Mouse (Mus musculus) forebrain, embryonic 15.5 days (tissue): ENCODE measurements around the gene Ppp4c. TPM values are rescaled to one million over a fixed set of nuclear protein-coding genes. Genes with fewer than 3 reads are reported as not detected.

ENCODE experiments used
- ATAC-seq: fragments of 200-750 bp; cut with Nextera tagmentation; replicated peaks from 2 replicates; pipeline ENCODE4 v1.8.0; 2017; ENCODE audit warnings: mild to moderate bottlenecking, moderate TSS enrichment, moderate library complexity
- H3K27ac ChIP-seq: fragments of 300-500 bp; sonication (generic); replicated peaks from 2 replicates; pipeline ENCODE4 v1.5.1; 2015; ENCODE audit warnings: mild to moderate bottlenecking, inconsistent platforms
- H3K27me3 ChIP-seq: fragments of 300-500 bp; sonication (generic); 2 replicates; pipeline ENCODE4 v1.6.1; 2015; ENCODE audit warnings: inconsistent platforms
- H3K36me3 ChIP-seq: fragments of 300-500 bp; sonication (generic); 2 replicates; pipeline ENCODE4 v1.6.1; 2015; ENCODE audit warnings: mild to moderate bottlenecking, inconsistent platforms
- H3K4me1 ChIP-seq: fragments of 300-500 bp; sonication (generic); 2 replicates; pipeline ENCODE4 v1.6.1; 2015; ENCODE audit warnings: inconsistent platforms
- H3K4me2 ChIP-seq: fragments of 300-500 bp; sonication (generic); replicated peaks from 2 replicates; pipeline ENCODE4 v1.6.1; 2015; ENCODE audit warnings: mild to moderate bottlenecking, inconsistent platforms
- H3K4me3 ChIP-seq: fragments of 300-500 bp; sonication (generic); 2 replicates; pipeline ENCODE4 v1.5.1; 2015; ENCODE audit warnings: mild to moderate bottlenecking, inconsistent platforms
- H3K9ac ChIP-seq: fragments of 300-500 bp; sonication (generic); replicated peaks from 2 replicates; pipeline ENCODE4 v1.6.1; 2015; ENCODE audit warnings: mild to moderate bottlenecking, inconsistent platforms
- H3K9me3 ChIP-seq: fragments of 300-500 bp; sonication (generic); 2 replicates; pipeline ENCODE4 v1.6.1; 2016; ENCODE audit warnings: inconsistent platforms
- WGBS: fragments of 180-500 bp; shearing (Covaris S2); methylation state at CpG from one replicate; pipeline ENCODE4 v1.1.7; 2015; ENCODE audit warnings: mixed read lengths; 5-methylcytosine and 5-hydroxymethylcytosine counted together
- polyA plus RNA-seq: library from polyadenylated mRNA; unstranded; fragments of >200 nt; fragmentation: Nextera tagmentation; extraction: Ambion mirVana; gene quantifications from 2 replicates; pipeline ENCODE4 v1.2.1, GENCODE M21; 2015

Gene Ppp4c
- polyA plus RNA-seq, 1 experiment from 2014 or later, result 215 TPM

GRCm38 (mm10) chr7:126800269-126801056, 8.2 kb upstream of the Ppp4c start:
- WGBS, result 29% methylated on average over 5 of the region's 5 CpGs
- Histone ChIP-seq H3K4me3 (peak overlapping the region; percentile 58), H3K9me3 (no peaks in the 10 kb centered on the region), H3K9ac (peak overlapping the region; percentile 72), H3K4me1 (peaks cover 37% of the 10 kb centered on the region), H3K4me2 (peak overlapping the region; percentile 88), H3K27ac (peak overlapping the region; percentile 93), H3K36me3 (peaks cover 20% of the 10 kb centered on the region; the same call in 1 of the 2 replicates), H3K27me3 (no peaks in the 10 kb centered on the region)
- ATAC-seq, result no peak

- H3K4me2 ChIP-seq, result peak overlapping the region; percentile 88
- H3K27ac ChIP-seq, result peak overlapping the region; percentile 93
- H3K9me3 ChIP-seq, result no peaks in the 10 kb centered on the region
- peak overlapping the region; percentile 72 for H3K9ac ChIP-seq
- H3K4me3 ChIP-seq, result peak overlapping the region; percentile 58
- peaks cover 24% of the 10 kb centered on the region for H3K36me3 ChIP-seq
- ATAC-seq, result peak; percentile 92
- no peaks in the 10 kb centered on the region for H3K27me3 ChIP-seq
- H3K4me1 ChIP-seq, result peaks cover 37% of the 10 kb centered on the region
- WGBS, result 1% methylated on average over 37 of the region's 38 CpGs
Measured at GRCm38 (mm10) chr7:126799468-126800268, 7.4 kb upstream of the Ppp4c start.

- peak; percentile 97 for ATAC-seq
- peak overlapping the region; percentile 88 for H3K4me2 ChIP-seq
- peaks cover 37% of the 10 kb centered on the region for H3K4me1 ChIP-seq
- peak overlapping the region; percentile 93 for H3K27ac ChIP-seq
- H3K9me3 ChIP-seq, result no peaks in the 10 kb centered on the region
- H3K27me3 ChIP-seq, result no peaks in the 10 kb centered on the region
- peaks cover 28% of the 10 kb centered on the region for H3K36me3 ChIP-seq
- WGBS, result 1% methylated on average over 32 of the region's 36 CpGs
- peak overlapping the region; percentile 58 for H3K4me3 ChIP-seq
- peak overlapping the region; percentile 72 for H3K9ac ChIP-seq
Measured at GRCm38 (mm10) chr7:126799050-126799467, 6.8 kb upstream of the Ppp4c start.

- no peak for ATAC-seq
- peak overlapping the region; percentile 93 for H3K27ac ChIP-seq
- peak overlapping the region; percentile 88 for H3K4me2 ChIP-seq
- WGBS, result under 1% methylated on average over 40 of the region's 40 CpGs
- peaks cover 37% of the 10 kb centered on the region for H3K4me1 ChIP-seq
- H3K9me3 ChIP-seq, result no peaks in the 10 kb centered on the region
- H3K36me3 ChIP-seq, result peaks cover 28% of the 10 kb centered on the region
- H3K4me3 ChIP-seq, result peak overlapping the region; percentile 58
- H3K27me3 ChIP-seq, result no peaks in the 10 kb centered on the region
- peak overlapping the region; percentile 66 for H3K9ac ChIP-seq
Measured at GRCm38 (mm10) chr7:126798127-126799049, 6.1 kb upstream of the Ppp4c start.

GRCm38 (mm10) chr7:126797411-126798126, 5.3 kb upstream of the Ppp4c start, which contains the start of gene Fam57b:
Fam57b (plus strand) TSS chr7:126797668.
- peaks cover 28% of the 10 kb centered on the region for H3K36me3 ChIP-seq
- ATAC-seq, result no peak
- H3K4me3 ChIP-seq, result peak within 1 kb of the TSS; percentile 58
- no peaks in the 10 kb centered on the region for H3K9me3 ChIP-seq
- H3K4me2 ChIP-seq, result peak within 1 kb of the TSS; percentile 88
- 25% methylated on average over 21 of the region's 21 CpGs for WGBS
- no peaks in the 10 kb centered on the region for H3K27me3 ChIP-seq
- peak within 1 kb of the TSS; percentile 93 for H3K27ac ChIP-seq
- peaks cover 44% of the 10 kb centered on the region for H3K4me1 ChIP-seq
- peak within 1 kb of the TSS; percentile 66 for H3K9ac ChIP-seq

GRCm38 (mm10) chr7:126796350-126796932, 4.1 kb upstream of the Ppp4c start:
- H3K27me3 ChIP-seq, result no peaks in the 10 kb centered on the region
- ATAC-seq, result no peak
- no peaks in the 10 kb centered on the region for H3K9me3 ChIP-seq
- peaks cover 28% of the 10 kb centered on the region for H3K36me3 ChIP-seq
- H3K27ac ChIP-seq, result no peak overlapping the region
- H3K4me3 ChIP-seq, result 0 out of 2 replicates have a peak overlapping the region, but pooled peaks have one; percentile 58
- peaks cover 48% of the 10 kb centered on the region for H3K4me1 ChIP-seq
- 0 out of 2 replicates have a peak overlapping the region, but pooled peaks have one; percentile 66 for H3K9ac ChIP-seq
- WGBS, result 67% methylated on average over 8 of the region's 8 CpGs
- no peak overlapping the region for H3K4me2 ChIP-seq

GRCm38 (mm10) chr7:126795387-126796317, 3.4 kb upstream of the Ppp4c start:
- H3K36me3 ChIP-seq, result peaks cover 28% of the 10 kb centered on the region
- H3K27me3 ChIP-seq, result no peaks in the 10 kb centered on the region
- H3K9me3 ChIP-seq, result no peaks in the 10 kb centered on the region
- peaks cover 55% of the 10 kb centered on the region for H3K4me1 ChIP-seq
- H3K9ac ChIP-seq, result no peak overlapping the region
- H3K4me2 ChIP-seq, result no peak overlapping the region
- WGBS, result 76% methylated on average over 16 of the region's 16 CpGs
- H3K4me3 ChIP-seq, result no peak overlapping the region
- no peak overlapping the region for H3K27ac ChIP-seq
- ATAC-seq, result no peak

- no peak overlapping the region for H3K4me3 ChIP-seq
- H3K27ac ChIP-seq, result no peak overlapping the region
- H3K4me2 ChIP-seq, result no peak overlapping the region
- no peaks in the 10 kb centered on the region for H3K27me3 ChIP-seq
- no peaks in the 10 kb centered on the region for H3K9me3 ChIP-seq
- peaks cover 49% of the 10 kb centered on the region for H3K4me1 ChIP-seq
- H3K36me3 ChIP-seq, result peaks cover 32% of the 10 kb centered on the region
- ATAC-seq, result no peak
- WGBS, result 81% methylated on average over 4 of the region's 4 CpGs
- H3K9ac ChIP-seq, result no peak overlapping the region
Measured at GRCm38 (mm10) chr7:126794271-126794605, 1.9 kb upstream of the Ppp4c start.

GRCm38 (mm10) chr7:126793456-126794270, 1.4 kb upstream of the Ppp4c start:
- no peaks in the 10 kb centered on the region for H3K9me3 ChIP-seq
- H3K4me1 ChIP-seq, result peaks cover 49% of the 10 kb centered on the region
- H3K4me2 ChIP-seq, result no peak overlapping the region; the same call in 1 of the 2 replicates
- peaks cover 38% of the 10 kb centered on the region for H3K36me3 ChIP-seq
- no peak overlapping the region for H3K4me3 ChIP-seq
- WGBS, result 74% methylated on average over 4 of the region's 4 CpGs
- 0 out of 2 replicates have a peak overlapping the region, but pooled peaks have one; percentile 95 for H3K27ac ChIP-seq
- H3K9ac ChIP-seq, result no peak overlapping the region
- no peak for ATAC-seq
- H3K27me3 ChIP-seq, result no peaks in the 10 kb centered on the region
